Comparison of ENCODE assay signal across 16 mouse cellular contexts in genomic region chr4:94144901-94145801, GRCm38 (mm10).
A peak's percentile ranks its signal among the peaks of the same experiment; 100 is the strongest.
DNase-seq lines count a peak whose midpoint lies in the region; ATAC-seq lines count a peak whose summit lies in the region.
"Had no signal": no experiment of that assay in that cellular context is flagged by ENCODE, and none has a peak within 500 bp of the region (broad histone marks: within the 10 kb centered on the region; RNA-seq: fewer than 3 reads in every experiment).

No protein-coding gene starts in this region.

- H3K36me3 ChIP-seq in forebrain, embryonic 10.5 days (replicated peaks) = no peaks in the 10 kb centered on the region
- no peaks in the 10 kb centered on the region for H3K36me3 ChIP-seq in hindbrain, embryonic 15.5 days
- H3K36me3 ChIP-seq in neural tube, embryonic 14.5 days (ENCODE audit: control insufficient read depth, insufficient read depth, low read length) = no peaks in the 10 kb centered on the region
- H3K36me3 ChIP-seq: G1E; heart, embryonic 13.5 days had no signal

- H3K27me3 ChIP-seq in forebrain, embryonic 10.5 days (ENCODE audit: poor library complexity, severe bottlenecking) = no peaks in the 10 kb centered on the region
- H3K27me3 ChIP-seq in hindbrain, embryonic 15.5 days = no peaks in the 10 kb centered on the region
- no peaks in the 10 kb centered on the region for H3K27me3 ChIP-seq in neural tube, embryonic 14.5 days (ENCODE audit: control insufficient read depth, insufficient read depth, low read length)
- H3K27me3 ChIP-seq: heart, embryonic 13.5 days had no signal

- peak; percentile 20 for DNase-seq in brain, adult 2 months (ENCODE audit: low read depth, low spot score)
- no peak for DNase-seq in forebrain, embryonic 10.5 days (ENCODE audit: extremely low spot score, low spot score)
- DNase-seq in gastrocnemius, adult 8-10 months (ENCODE audit: low spot score in 2 of 2) = no peak
- DNase-seq in layer of hippocampus, postnatal 36 days = no peak
- no peak for DNase-seq in layer of hippocampus, postnatal 25 days (ENCODE audit: extremely low spot score in 1 of 2, low spot score in 1 of 2)
- DNase-seq: cerebellum, postnatal 36 days; heart, postnatal 36 days; left cerebral cortex, postnatal 4 days; lung, adult 18-20 months; lung, postnatal 4 days had no signal

- no peak; the same call in 1 of the 2 replicates for ATAC-seq in hindbrain, embryonic 15.5 days (ENCODE audit: low FRiP score, low read depth)
- peak; percentile 52 for ATAC-seq in neural tube, embryonic 14.5 days (ENCODE audit: low read depth)
- ATAC-seq: intestine, embryonic 16.5 days had no signal

- 42% methylated on average over 7 of the region's 7 CpGs for WGBS in forebrain, embryonic 10.5 days
- 35% methylated on average over 7 of the region's 7 CpGs for WGBS in hindbrain, embryonic 15.5 days
- WGBS in neural tube, embryonic 14.5 days = 34% methylated on average over 7 of the region's 7 CpGs

- H3K4me3 ChIP-seq in forebrain, embryonic 10.5 days = no peak overlapping the region
- H3K4me3 ChIP-seq in hindbrain, embryonic 15.5 days = no peak overlapping the region
- H3K4me3 ChIP-seq in neural tube, embryonic 14.5 days (ENCODE audit: low read depth, low read length) = no peak overlapping the region
- H3K4me3 ChIP-seq: erythroblast, embryonic 14.5 days; heart, embryonic 13.5 days had no signal

- H3K4me2 ChIP-seq in hindbrain, embryonic 15.5 days = 0 out of 2 replicates have a peak overlapping the region, but pooled peaks have one; percentile 9
- no peak overlapping the region for H3K4me2 ChIP-seq in neural tube, embryonic 14.5 days (ENCODE audit: low read depth, low read length)
- H3K4me2 ChIP-seq: heart, embryonic 13.5 days had no signal

- H3K9me3 ChIP-seq in forebrain, embryonic 10.5 days = no peaks in the 10 kb centered on the region; the same call in 1 of the 2 replicates
- no peaks in the 10 kb centered on the region for H3K9me3 ChIP-seq in hindbrain, embryonic 15.5 days
- H3K9me3 ChIP-seq in neural tube, embryonic 14.5 days (ENCODE audit: control insufficient read depth, low read length) = no peaks in the 10 kb centered on the region
- H3K9me3 ChIP-seq: G1E; heart, embryonic 13.5 days had no signal

- peaks cover 25% of the 10 kb centered on the region for H3K4me1 ChIP-seq in forebrain, embryonic 10.5 days
- H3K4me1 ChIP-seq in hindbrain, embryonic 15.5 days (replicated peaks) = 0 out of 2 replicates have a peak, but pooled peaks cover 4% of the 10 kb centered on the region
- H3K4me1 ChIP-seq in neural tube, embryonic 14.5 days (ENCODE audit: control insufficient read depth, insufficient read depth, low read length) = no peaks in the 10 kb centered on the region
- H3K4me1 ChIP-seq: heart, embryonic 13.5 days had no signal

- no peak overlapping the region for H3K9ac ChIP-seq in hindbrain, embryonic 15.5 days
- H3K9ac ChIP-seq in neural tube, embryonic 14.5 days (replicated peaks; ENCODE audit: low read depth, low read length) = no peak overlapping the region
- H3K9ac ChIP-seq: heart, embryonic 13.5 days had no signal

- 0 out of 2 replicates have a peak overlapping the region, but pooled peaks have one; percentile 12 for H3K27ac ChIP-seq in forebrain, embryonic 10.5 days
- H3K27ac ChIP-seq in hindbrain, embryonic 15.5 days (replicated peaks) = no peak overlapping the region; the same call in 1 of the 2 replicates
- H3K27ac ChIP-seq in neural tube, embryonic 14.5 days (ENCODE audit: low read depth, low read length) = no peak overlapping the region
- H3K27ac ChIP-seq: heart, embryonic 13.5 days had no signal
